Mouse (Mus musculus): ENCODE results near the gene Omt2b. TPM values are rescaled to one million over a fixed set of nuclear protein-coding genes. Genes with fewer than 3 reads are reported as not detected.

Gene Omt2b
- polyA plus RNA-seq, 1 experiment from 2014 or later, result not detected

DNA sequence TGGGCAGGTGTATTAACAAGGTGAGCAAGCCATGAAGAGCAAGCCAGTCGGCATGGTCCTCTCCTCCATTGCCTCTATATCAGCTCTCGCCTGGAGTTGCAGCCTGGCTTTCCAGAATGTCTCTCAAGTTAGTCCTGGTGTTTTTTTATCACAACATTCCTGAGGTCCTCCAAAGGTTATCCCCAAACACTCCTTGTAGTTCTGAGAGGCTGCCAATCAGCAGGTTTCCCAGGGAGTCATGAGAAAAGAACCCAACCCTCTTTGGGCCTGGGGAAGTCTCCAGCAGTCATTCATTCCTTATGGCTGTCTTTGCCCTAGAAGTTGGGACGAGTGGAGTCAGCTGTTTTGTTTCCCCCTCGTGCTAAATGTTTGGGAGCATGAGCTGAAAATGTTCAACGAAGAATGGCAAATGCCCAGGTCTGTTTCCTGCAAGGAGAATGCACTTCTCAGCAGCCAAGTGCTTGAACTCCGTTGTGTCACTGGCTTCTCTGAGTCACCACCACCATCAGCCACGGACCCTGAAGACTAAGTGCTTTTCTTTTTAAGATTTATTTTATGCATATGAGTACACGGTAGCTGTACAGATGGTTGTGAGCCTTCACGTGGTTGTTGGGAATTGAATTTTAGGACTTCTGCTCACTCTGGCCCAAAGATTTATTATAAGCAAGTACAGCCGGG lies 45.6 kb downstream of the Omt2b start:
- Histone ChIP-seq H3K4me2 (no peak overlapping the region), H3K4me3 (no peak overlapping the region), H3K4me1 (peaks cover 1% of the 10 kb centered on the region; the same call in 1 of the 2 replicates), H3K27ac (no peak overlapping the region), H3K27me3 (replicated peaks) (peaks cover 26% of the 10 kb centered on the region), H3K36me3 (no peaks in the 10 kb centered on the region), H3K9ac (no peak overlapping the region), H3K9me3 (replicated peaks) (no peaks in the 10 kb centered on the region)
- ATAC-seq, result no peak
- 62% methylated on average over 10 of the region's 10 CpGs for WGBS (ENCODE audit: insufficient replicate concordance)

DNA sequence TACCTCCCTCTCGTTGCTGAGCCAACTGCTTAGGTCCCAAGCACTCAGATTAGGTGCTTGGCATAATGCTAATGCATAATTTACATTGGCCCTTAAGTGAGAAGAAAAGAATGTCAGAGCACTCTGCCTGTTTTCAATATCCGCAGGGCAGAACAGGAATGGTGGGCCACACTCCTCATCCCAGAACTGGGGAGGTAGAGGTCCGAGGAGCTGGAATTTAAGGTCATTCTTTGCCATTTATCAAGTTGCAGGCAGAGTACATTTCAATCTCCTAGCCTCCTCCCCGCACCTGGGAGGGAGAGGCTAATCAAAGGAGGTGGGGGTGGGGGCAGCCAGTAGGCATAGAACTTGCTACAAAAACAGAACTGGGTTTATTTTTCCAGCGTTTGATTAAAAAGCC lies 47.0 kb downstream of the Omt2b start:
- Histone ChIP-seq H3K36me3 (no peaks in the 10 kb centered on the region), H3K4me1 (peaks cover 7% of the 10 kb centered on the region; the same call in 1 of the 2 replicates), H3K9me3 (replicated peaks) (no peaks in the 10 kb centered on the region), H3K27ac (no peak overlapping the region), H3K4me3 (no peak overlapping the region), H3K27me3 (replicated peaks) (peaks cover 39% of the 10 kb centered on the region), H3K9ac (no peak overlapping the region), H3K4me2 (no peak overlapping the region)
- 41% methylated on average over 5 of the region's 5 CpGs for WGBS (ENCODE audit: insufficient replicate concordance)
- ATAC-seq, result no peak

DNA sequence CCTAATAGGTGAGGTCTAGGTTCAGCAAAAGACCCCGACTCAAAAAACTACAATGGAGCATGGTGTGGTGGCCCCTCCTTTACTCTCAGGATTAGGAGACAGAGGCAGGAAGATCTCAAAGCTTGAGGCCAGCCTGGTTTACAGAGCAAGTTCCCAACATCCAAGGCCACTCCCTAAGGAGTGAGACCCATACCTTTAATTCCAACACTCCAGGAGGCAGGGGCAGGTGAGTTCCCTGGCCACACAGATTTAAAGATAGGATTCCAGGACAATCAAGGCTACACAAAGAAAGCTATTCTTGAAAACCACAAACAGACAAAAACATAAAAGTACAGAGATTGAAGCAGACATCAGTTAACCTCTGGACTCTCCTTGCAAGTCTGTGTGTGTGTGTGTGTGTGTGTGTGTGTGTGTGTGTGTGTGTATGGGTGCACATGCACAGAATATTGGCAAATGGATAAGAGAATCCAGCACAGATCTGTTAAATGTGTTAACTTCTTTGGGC lies 47.5 kb downstream of the Omt2b start:
- ATAC-seq, result no peak
- H3K36me3 ChIP-seq, result no peaks in the 10 kb centered on the region
- H3K9me3 ChIP-seq (replicated peaks), result no peaks in the 10 kb centered on the region
- H3K4me2 ChIP-seq, result no peak overlapping the region
- H3K4me3 ChIP-seq, result no peak overlapping the region
- no peak overlapping the region for H3K27ac ChIP-seq
- H3K9ac ChIP-seq, result no peak overlapping the region
- WGBS (ENCODE audit: insufficient replicate concordance), result 55% methylated on average over 1 of the region's 1 CpGs
- peaks cover 44% of the 10 kb centered on the region for H3K27me3 ChIP-seq (replicated peaks)
- peaks cover 7% of the 10 kb centered on the region; the same call in 1 of the 2 replicates for H3K4me1 ChIP-seq

DNA sequence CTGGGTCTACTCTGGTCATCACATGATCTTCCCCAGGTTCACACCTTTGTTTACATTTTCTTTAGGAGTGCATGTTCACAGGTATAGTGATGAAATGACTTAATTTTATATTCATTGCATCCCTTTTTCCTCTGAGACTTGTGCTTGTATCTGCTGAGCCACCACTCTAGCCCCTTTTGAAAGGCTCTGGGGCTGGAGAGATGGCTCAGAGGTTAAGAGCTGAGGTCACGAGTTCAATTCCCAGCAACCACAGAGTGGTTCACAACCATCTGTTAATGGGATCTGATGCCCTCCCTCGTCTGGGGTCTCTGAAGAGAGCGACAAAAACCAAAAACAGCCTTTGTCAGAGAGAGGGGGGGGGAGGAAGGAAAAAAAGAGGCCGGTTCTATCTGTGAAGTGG lies 48.1 kb downstream of the Omt2b start:
- Histone ChIP-seq H3K9me3 (replicated peaks) (no peaks in the 10 kb centered on the region), H3K4me1 (peaks cover 7% of the 10 kb centered on the region; the same call in 1 of the 2 replicates), H3K4me2 (no peak overlapping the region), H3K27me3 (replicated peaks) (peaks cover 50% of the 10 kb centered on the region), H3K36me3 (no peaks in the 10 kb centered on the region), H3K4me3 (no peak overlapping the region), H3K9ac (no peak overlapping the region), H3K27ac (no peak overlapping the region)
- ATAC-seq, result no peak
- WGBS (ENCODE audit: insufficient replicate concordance), result 63% methylated on average over 4 of the region's 4 CpGs

DNA sequence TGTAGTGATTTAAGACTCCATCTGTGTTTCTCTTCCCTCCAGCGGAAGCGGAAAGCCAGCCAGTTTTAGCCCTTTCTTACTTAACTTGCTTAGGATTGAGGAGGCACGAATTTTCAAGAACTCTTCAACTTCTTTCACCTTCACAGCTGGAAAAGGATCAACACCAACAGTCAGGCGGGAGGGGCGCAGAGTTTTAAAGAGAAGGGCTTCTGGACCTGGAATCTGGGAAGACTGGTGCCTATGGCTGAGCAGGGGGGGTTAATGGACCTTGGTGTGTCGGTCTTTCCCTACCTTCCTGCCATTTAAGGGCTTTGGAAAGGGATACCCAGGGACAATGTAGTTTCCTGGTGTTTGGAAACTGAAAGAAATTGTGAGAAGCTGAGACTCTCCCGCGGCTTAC lies 50.2 kb downstream of the Omt2b start:
- H3K27ac ChIP-seq, result no peak overlapping the region
- H3K9me3 ChIP-seq (replicated peaks), result no peaks in the 10 kb centered on the region
- H3K27me3 ChIP-seq (replicated peaks), result peaks cover 53% of the 10 kb centered on the region
- no peak overlapping the region for H3K9ac ChIP-seq
- peaks cover 7% of the 10 kb centered on the region; the same call in 1 of the 2 replicates for H3K4me1 ChIP-seq
- WGBS (ENCODE audit: insufficient replicate concordance), result 33% methylated on average over 8 of the region's 8 CpGs
- H3K36me3 ChIP-seq, result no peaks in the 10 kb centered on the region
- no peak overlapping the region for H3K4me2 ChIP-seq
- ATAC-seq, result no peak
- H3K4me3 ChIP-seq, result no peak overlapping the region

DNA sequence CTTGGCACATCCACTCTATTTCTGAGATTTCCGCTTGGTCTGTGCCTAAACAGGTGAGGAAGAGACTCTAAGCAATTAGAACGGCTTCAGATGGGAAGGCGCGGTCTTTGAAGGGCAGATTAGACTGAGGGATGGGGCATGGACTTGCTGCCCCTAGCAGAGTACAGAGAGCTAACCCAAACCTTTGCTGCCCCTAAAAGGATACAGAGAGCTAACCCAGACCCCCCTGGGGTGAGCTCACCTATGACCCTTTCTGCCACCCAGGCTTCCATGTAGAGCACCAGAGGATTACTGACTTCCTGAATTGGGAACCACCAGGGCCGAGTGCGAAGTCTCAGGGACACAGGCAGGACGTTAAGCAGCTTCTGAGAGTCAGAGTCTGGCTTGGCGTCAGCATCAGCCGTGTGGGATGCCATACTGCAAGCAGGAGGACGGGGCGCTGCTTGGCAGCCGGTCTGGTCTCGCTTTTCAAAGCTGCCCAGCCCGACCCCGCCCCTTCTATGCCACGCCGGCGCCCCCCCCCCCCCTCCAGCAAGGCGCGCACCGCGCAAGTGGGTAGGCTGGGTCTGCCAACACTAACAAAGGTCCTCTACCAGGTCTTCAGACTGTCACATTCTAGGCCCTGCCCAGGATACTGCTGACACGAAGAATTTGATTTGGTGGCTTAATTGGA lies 50.9 kb downstream of the Omt2b start, which contains the start of gene Ooep:
TSS of gene Ooep (minus strand) at position 613 of the 673 bp plus-strand sequence.
- H3K4me3 ChIP-seq, result peak within 1 kb of the TSS; percentile 15
- H3K4me1 ChIP-seq, result peaks cover 7% of the 10 kb centered on the region; the same call in 1 of the 2 replicates
- H3K27me3 ChIP-seq (replicated peaks), result peaks cover 53% of the 10 kb centered on the region
- ATAC-seq, result no peak
- peak within 1 kb of the TSS; percentile 52 for H3K4me2 ChIP-seq
- H3K27ac ChIP-seq, result no peak within 1 kb of the TSS
- no peak within 1 kb of the TSS for H3K9ac ChIP-seq
- H3K36me3 ChIP-seq, result no peaks in the 10 kb centered on the region
- no peaks in the 10 kb centered on the region for H3K9me3 ChIP-seq (replicated peaks)
- WGBS (ENCODE audit: insufficient replicate concordance), result 8% methylated on average over 22 of the region's 23 CpGs

Other genes with a start within 250 kb of the Omt2b start
- gene Fbxo9, start 218.5 kb upstream of the Omt2b start, polyA plus RNA-seq (2016; fragmentation: Nextera tagmentation; extraction: Ambion mirVana), result 74.8 and 75.0 TPM in 2 replicates
- 7.0 and 7.4 TPM in 2 replicates for gene Ick, start 218.4 kb upstream of the Omt2b start, polyA plus RNA-seq (2016; fragmentation: Nextera tagmentation; extraction: Ambion mirVana)
- gene Gsta4, start 144.8 kb upstream of the Omt2b start, polyA plus RNA-seq (2016; fragmentation: Nextera tagmentation; extraction: Ambion mirVana), result 20.0 and 22.1 TPM in 2 replicates
- not detected in 2 replicates for gene Gsta1, start 96.9 kb upstream of the Omt2b start, polyA plus RNA-seq (2016; fragmentation: Nextera tagmentation; extraction: Ambion mirVana)
- gene Gm3776, start 70.5 kb upstream of the Omt2b start, polyA plus RNA-seq (2016; fragmentation: Nextera tagmentation; extraction: Ambion mirVana), result not detected in 2 replicates
- gene Gm10639, start 37.7 kb upstream of the Omt2b start, polyA plus RNA-seq (2016; fragmentation: Nextera tagmentation; extraction: Ambion mirVana), result not detected in 2 replicates
- not detected in 2 replicates for gene Omt2a, start 12.8 kb upstream of the Omt2b start, polyA plus RNA-seq (2016; fragmentation: Nextera tagmentation; extraction: Ambion mirVana)
- gene Gsta2, start 28.2 kb downstream of the Omt2b start, polyA plus RNA-seq (2016; fragmentation: Nextera tagmentation; extraction: Ambion mirVana), result 0.18 TPM in 1 of 2 replicates, not detected in the other
- gene Dppa5a, start 40.6 kb downstream of the Omt2b start, polyA plus RNA-seq (2016; fragmentation: Nextera tagmentation; extraction: Ambion mirVana), result not detected in 2 replicates
- gene Ooep, start 51.1 kb downstream of the Omt2b start, polyA plus RNA-seq (2016; fragmentation: Nextera tagmentation; extraction: Ambion mirVana), result 0.13 TPM in 1 of 2 replicates, not detected in the other
- gene Ddx43, start 68.2 kb downstream of the Omt2b start, polyA plus RNA-seq (2016; fragmentation: Nextera tagmentation; extraction: Ambion mirVana), result not detected in 2 replicates
- 1.4 and 1.5 TPM in 2 replicates for gene Cgas, start 115.6 kb downstream of the Omt2b start, polyA plus RNA-seq (2016; fragmentation: Nextera tagmentation; extraction: Ambion mirVana)
- gene Mto1, start 120.6 kb downstream of the Omt2b start, polyA plus RNA-seq (2016; fragmentation: Nextera tagmentation; extraction: Ambion mirVana), result 29.3 and 33.3 TPM in 2 replicates
- 1.0 and 1.1 TPM in 2 replicates for gene Gm17324, start 121.2 kb downstream of the Omt2b start, polyA plus RNA-seq (2016; fragmentation: Nextera tagmentation; extraction: Ambion mirVana)
- 2,705 and 2,706 TPM in 2 replicates for gene Eef1a1, start 161.6 kb downstream of the Omt2b start, polyA plus RNA-seq (2016; fragmentation: Nextera tagmentation; extraction: Ambion mirVana)